Mouse (Mus musculus) spleen, adult 2 months (tissue): Measurements from ENCODE around the gene Wnt10b.

Experiments
- CTCF ChIP-seq: fragments of 200-500 bp; IDR thresholded peaks from 2 replicates; pipeline ENCODE4 v1.5.1; 2011; ENCODE audit warnings: mild to moderate bottlenecking, inconsistent platforms; ENCODE audit not compliant: insufficient read depth, insufficient read length, insufficient replicate concordance; ENCODE audit errors: extremely low read depth
- POLR2A ChIP-seq: fragments of 200-500 bp; IDR thresholded peaks from 2 replicates; pipeline ENCODE4 v1.6.1; 2011; ENCODE audit warnings: low read depth, low read length, inconsistent platforms

GRCm38 (mm10) chr15:98726079-98726478 is 51.9 kb downstream of the Wnt10b start:
- TF ChIP-seq CTCF (no peak), POLR2A (no peak)
